Mouse (Mus musculus) midbrain, postnatal 0 days (tissue): ENCODE measurements around the gene Mrgprg. TPM values are rescaled to one million over a fixed set of nuclear protein-coding genes. Genes with fewer than 3 reads are reported as not detected.

ENCODE experiments used
- ATAC-seq: fragments of 200-750 bp; cut with Nextera tagmentation; 2 replicates; pipeline ENCODE4 v1.8.0; 2017; ENCODE audit warnings: moderate number of reproducible peaks, mild to moderate bottlenecking, moderate TSS enrichment, moderate library complexity; ENCODE audit not compliant: low FRiP score
- DNase-seq: peaks from one replicate; pipeline ENCODE4 v3.0.0-alpha.2; 2015; ENCODE audit warnings: low spot score
- H3K27ac ChIP-seq: fragments of 300-500 bp; sonication (generic); 2 replicates; pipeline ENCODE4 v1.5.1; 2014; ENCODE audit warnings: low read depth, mild to moderate bottlenecking, low read length, mixed read lengths
- H3K27me3 ChIP-seq: fragments of 300-500 bp; sonication (generic); 2 replicates; pipeline ENCODE4 v1.6.1; 2014; ENCODE audit warnings: low read length, control low read depth, mixed read lengths; ENCODE audit not compliant: insufficient read depth
- H3K36me3 ChIP-seq: fragments of 300-500 bp; sonication (generic); 2 replicates; pipeline ENCODE4 v1.6.1; 2014; ENCODE audit warnings: low read length, control low read depth, mixed read lengths; ENCODE audit not compliant: insufficient read depth
- H3K4me1 ChIP-seq: fragments of 300-500 bp; sonication (generic); 2 replicates; pipeline ENCODE4 v1.6.1; 2014; ENCODE audit warnings: mild to moderate bottlenecking, control low read depth, antibody characterized with exemption, low read length, mixed read lengths; ENCODE audit not compliant: insufficient read depth
- H3K4me2 ChIP-seq: fragments of 300-500 bp; sonication (generic); 2 replicates; pipeline ENCODE4 v1.6.1; 2014; ENCODE audit warnings: low read depth, mild to moderate bottlenecking, low read length, mixed read lengths; ENCODE audit not compliant: poor library complexity, severe bottlenecking
- H3K4me3 ChIP-seq: fragments of 300-500 bp; sonication (generic); 2 replicates; pipeline ENCODE4 v1.5.1; 2014; ENCODE audit warnings: low read depth, mild to moderate bottlenecking, low read length, moderate library complexity
- H3K9ac ChIP-seq: fragments of 300-500 bp; sonication (generic); replicated peaks from 2 replicates; pipeline ENCODE4 v1.6.1; 2014; ENCODE audit warnings: mild to moderate bottlenecking, low read length, moderate library complexity, mixed read lengths; ENCODE audit not compliant: poor library complexity, severe bottlenecking
- H3K9me3 ChIP-seq: fragments of 300-500 bp; sonication (generic); 2 replicates; pipeline ENCODE4 v1.6.1; 2016; ENCODE audit warnings: low read length, control low read depth
- CTCF ChIP-seq: IDR thresholded peaks from 2 replicates; pipeline ENCODE4 v1.5.1; 2016; ENCODE audit warnings: antibody characterized with exemption, mild to moderate bottlenecking
- WGBS: fragments of 180-500 bp; shearing (Covaris S2); extraction: QIAGEN DNeasy Blood & Tissue Kit; methylation state at CpG from one replicate; pipeline ENCODE4 v1.1.7; 2014; 5-methylcytosine and 5-hydroxymethylcytosine counted together
- polyA plus RNA-seq: library from polyadenylated mRNA; unstranded; fragments of >200 nt; fragmentation: Nextera tagmentation; extraction: Ambion mirVana; gene quantifications from 2 replicates; pipeline ENCODE4 v1.2.1, GENCODE M21; 2015
- total RNA-seq: library from RNA; depleted of rRNA; stranded (reverse); fragments of >200 nt; gene quantifications from 2 replicates; pipeline ENCODE4 v1.2.3, GENCODE M21; 2014; rRNA removed

Mrgprg gene
- total RNA-seq (0.14 and 0.27 TPM in 2 replicates), polyA plus RNA-seq (not detected in 2 replicates)

GRCm38 (mm10) chr7:143766893-143767292, at the start of gene Mrgprg:
TSS of gene Mrgprg (minus strand) at chr7:143766993.
- Histone ChIP-seq H3K27me3 (0 out of 2 replicates have a peak, but pooled peaks cover 3% of the 10 kb centered on the region), H3K27ac (no peak within 1 kb of the TSS), H3K4me2 (no peak within 1 kb of the TSS), H3K9ac (no peak within 1 kb of the TSS), H3K9me3 (no peaks in the 10 kb centered on the region), H3K4me3 (no peak within 1 kb of the TSS), H3K36me3 (no peaks in the 10 kb centered on the region), H3K4me1 (no peaks in the 10 kb centered on the region)
- DNase-seq (no peak), ATAC-seq (no peak)
- WGBS = 48% methylated on average over 6 of the region's 6 CpGs
- no peak for TF ChIP-seq CTCF

GRCm38 (mm10) chr7:143808909-143809308, 42.1 kb upstream of the Mrgprg start:
- no peaks in the 10 kb centered on the region for H3K9me3 ChIP-seq
- peak; percentile 49 for DNase-seq
- no peak overlapping the region for H3K9ac ChIP-seq
- H3K4me3 ChIP-seq = no peak overlapping the region
- 36% methylated on average over 1 of the region's 1 CpGs for WGBS
- peaks cover 50% of the 10 kb centered on the region for H3K36me3 ChIP-seq
- H3K4me2 ChIP-seq = no peak overlapping the region
- H3K4me1 ChIP-seq = no peaks in the 10 kb centered on the region
- peak; percentile 70 for TF ChIP-seq CTCF
- no peak for ATAC-seq
- H3K27me3 ChIP-seq = no peaks in the 10 kb centered on the region
- H3K27ac ChIP-seq = no peak overlapping the region

- no peaks in the 10 kb centered on the region for H3K4me1 ChIP-seq
- H3K27me3 ChIP-seq = no peaks in the 10 kb centered on the region
- DNase-seq (peak; percentile 76), ATAC-seq (no peak)
- WGBS = 69% methylated on average over 5 of the region's 5 CpGs
- H3K27ac ChIP-seq = no peak overlapping the region
- no peaks in the 10 kb centered on the region for H3K9me3 ChIP-seq
- no peak overlapping the region for H3K4me2 ChIP-seq
- H3K36me3 ChIP-seq = peaks cover 38% of the 10 kb centered on the region
- no peak for TF ChIP-seq CTCF
- H3K9ac ChIP-seq = no peak overlapping the region
- no peak overlapping the region for H3K4me3 ChIP-seq
Measured at GRCm38 (mm10) chr7:143805199-143805624, 38.4 kb upstream of the Mrgprg start.

GRCm38 (mm10) chr7:143801195-143802065, 34.6 kb upstream of the Mrgprg start:
- H3K27me3 ChIP-seq = no peaks in the 10 kb centered on the region
- DNase-seq (no peak), ATAC-seq (no peak)
- no peak for TF ChIP-seq CTCF
- H3K9ac ChIP-seq = no peak overlapping the region
- no peak overlapping the region for H3K4me2 ChIP-seq
- no peaks in the 10 kb centered on the region for H3K9me3 ChIP-seq
- H3K36me3 ChIP-seq = peaks cover 54% of the 10 kb centered on the region
- WGBS = 91% methylated on average over 8 of the region's 8 CpGs
- no peak overlapping the region for H3K4me3 ChIP-seq
- no peaks in the 10 kb centered on the region for H3K4me1 ChIP-seq
- H3K27ac ChIP-seq = no peak overlapping the region

- Histone ChIP-seq H3K9me3 (no peaks in the 10 kb centered on the region), H3K4me2 (no peak overlapping the region), H3K36me3 (peaks cover 47% of the 10 kb centered on the region), H3K9ac (no peak overlapping the region), H3K4me3 (no peak overlapping the region), H3K4me1 (no peaks in the 10 kb centered on the region), H3K27me3 (no peaks in the 10 kb centered on the region), H3K27ac (no peak overlapping the region)
- DNase-seq (no peak), ATAC-seq (no peak)
- WGBS = 91% methylated on average over 1 of the region's 1 CpGs
- no peak for TF ChIP-seq CTCF
Measured at GRCm38 (mm10) chr7:143800770-143801169, 34.0 kb upstream of the Mrgprg start.

GRCm38 (mm10) chr7:143798783-143799182, 32.0 kb upstream of the Mrgprg start:
- Histone ChIP-seq H3K27me3 (no peaks in the 10 kb centered on the region), H3K27ac (no peak overlapping the region), H3K9ac (no peak overlapping the region), H3K4me3 (no peak overlapping the region), H3K4me1 (no peaks in the 10 kb centered on the region), H3K36me3 (peaks cover 48% of the 10 kb centered on the region), H3K9me3 (no peaks in the 10 kb centered on the region), H3K4me2 (no peak overlapping the region)
- ATAC-seq (no peak), DNase-seq (no peak)
- 85% methylated on average over 4 of the region's 4 CpGs for WGBS
- TF ChIP-seq CTCF = no peak
